Mouse (Mus musculus) embryonic facial prominence, embryonic 15.5 days (tissue): ENCODE measurements around the gene Dclre1c. TPM values are rescaled to one million over a fixed set of nuclear protein-coding genes. Genes with fewer than 3 reads are reported as not detected.
A peak's percentile ranks its signal among the peaks of the same experiment; 100 is the strongest.

Source experiments
- ATAC-seq: fragments of 200-750 bp; cut with Nextera tagmentation; 2 replicates; pipeline ENCODE4 v1.8.0; 2017; ENCODE audit warnings: low read depth, moderate TSS enrichment; ENCODE audit not compliant: insufficient number of reproducible peaks, low FRiP score, low TSS enrichment
- H3K27ac ChIP-seq: fragments of 300-500 bp; sonication (generic); replicated peaks from 2 replicates; pipeline ENCODE4 v1.5.1; 2015; ENCODE audit warnings: mild to moderate bottlenecking, inconsistent platforms
- H3K27me3 ChIP-seq: fragments of 300-500 bp; sonication (generic); 2 replicates; pipeline ENCODE4 v1.6.1; 2015; ENCODE audit warnings: inconsistent platforms
- H3K36me3 ChIP-seq: fragments of 300-500 bp; sonication (generic); 2 replicates; pipeline ENCODE4 v1.6.1; 2015; ENCODE audit warnings: mild to moderate bottlenecking, inconsistent platforms
- H3K4me1 ChIP-seq: fragments of 300-500 bp; sonication (generic); 2 replicates; pipeline ENCODE4 v1.6.1; 2015; ENCODE audit warnings: inconsistent platforms
- H3K4me2 ChIP-seq: fragments of 300-500 bp; sonication (generic); replicated peaks from 2 replicates; pipeline ENCODE4 v1.6.1; 2015; ENCODE audit warnings: mild to moderate bottlenecking, inconsistent platforms
- H3K4me3 ChIP-seq: fragments of 300-500 bp; sonication (generic); replicated peaks from 2 replicates; pipeline ENCODE4 v1.5.1; 2015; ENCODE audit warnings: mild to moderate bottlenecking, inconsistent platforms
- H3K9ac ChIP-seq: fragments of 300-500 bp; sonication (generic); 2 replicates; pipeline ENCODE4 v1.6.1; 2015; ENCODE audit warnings: inconsistent platforms
- H3K9me3 ChIP-seq: fragments of 300-500 bp; sonication (generic); replicated peaks from 2 replicates; pipeline ENCODE4 v1.6.1; 2016; ENCODE audit warnings: inconsistent platforms
- WGBS: fragments of 180-500 bp; shearing (Covaris S2); methylation state at CpG from one replicate; pipeline ENCODE4 v1.1.7; 2015; 5-methylcytosine and 5-hydroxymethylcytosine counted together
- polyA plus RNA-seq: library from polyadenylated mRNA; unstranded; fragments of >200 nt; fragmentation: Nextera tagmentation; extraction: Ambion mirVana; gene quantifications from 2 replicates; pipeline ENCODE4 v1.2.1, GENCODE M21; 2015

Gene Dclre1c
- polyA plus RNA-seq, 1 experiment from 2014 or later: 9.4 TPM

GRCm38 (mm10) chr2:3475746-3476251 is 51.9 kb downstream of the Dclre1c start:
- Histone ChIP-seq H3K4me1 (peaks cover 15% of the 10 kb centered on the region), H3K27ac (no peak overlapping the region), H3K4me3 (no peak overlapping the region), H3K9me3 (no peaks in the 10 kb centered on the region), H3K27me3 (no peaks in the 10 kb centered on the region), H3K9ac (no peak overlapping the region), H3K36me3 (no peaks in the 10 kb centered on the region), H3K4me2 (peak overlapping the region; percentile 63)
- ATAC-seq: no peak
- 57% methylated on average over 3 of the region's 3 CpGs for WGBS

GRCm38 (mm10) chr2:3480239-3480638 is 56.3 kb downstream of the Dclre1c start:
- H3K4me1 ChIP-seq: peaks cover 5% of the 10 kb centered on the region; the same call in 1 of the 2 replicates
- 79% methylated on average over 3 of the region's 3 CpGs for WGBS
- no peak overlapping the region for H3K9ac ChIP-seq
- H3K4me3 ChIP-seq: no peak overlapping the region
- H3K36me3 ChIP-seq: no peaks in the 10 kb centered on the region
- no peak for ATAC-seq
- no peak overlapping the region for H3K4me2 ChIP-seq
- no peaks in the 10 kb centered on the region for H3K9me3 ChIP-seq
- no peak overlapping the region for H3K27ac ChIP-seq
- no peaks in the 10 kb centered on the region for H3K27me3 ChIP-seq

GRCm38 (mm10) chr2:3489816-3490215 is 65.9 kb downstream of the Dclre1c start:
- Histone ChIP-seq H3K9ac (no peak overlapping the region), H3K4me2 (no peak overlapping the region), H3K27ac (no peak overlapping the region), H3K9me3 (no peaks in the 10 kb centered on the region), H3K27me3 (no peaks in the 10 kb centered on the region), H3K4me1 (no peaks in the 10 kb centered on the region), H3K4me3 (no peak overlapping the region), H3K36me3 (peaks cover 47% of the 10 kb centered on the region)
- no peak for ATAC-seq
- 75% methylated on average over 3 of the region's 3 CpGs for WGBS

- Histone ChIP-seq H3K36me3 (peaks cover 73% of the 10 kb centered on the region), H3K27ac (no peak overlapping the region), H3K27me3 (no peaks in the 10 kb centered on the region), H3K4me2 (no peak overlapping the region), H3K4me3 (no peak overlapping the region), H3K9ac (no peak overlapping the region), H3K9me3 (no peaks in the 10 kb centered on the region), H3K4me1 (no peaks in the 10 kb centered on the region)
- WGBS: 88% methylated on average over 3 of the region's 3 CpGs
- no peak for ATAC-seq
Observed at GRCm38 (mm10) chr2:3493833-3494409, 70.0 kb downstream of the Dclre1c start.

GRCm38 (mm10) chr2:3499543-3499942 is 75.6 kb downstream of the Dclre1c start:
- H3K36me3 ChIP-seq: peaks cover 55% of the 10 kb centered on the region
- no peak for ATAC-seq
- H3K27me3 ChIP-seq: no peaks in the 10 kb centered on the region
- H3K4me1 ChIP-seq: no peaks in the 10 kb centered on the region
- no peaks in the 10 kb centered on the region for H3K9me3 ChIP-seq
- H3K4me2 ChIP-seq: no peak overlapping the region
- no peak overlapping the region for H3K9ac ChIP-seq
- 90% methylated on average over 6 of the region's 6 CpGs for WGBS
- no peak overlapping the region for H3K4me3 ChIP-seq
- no peak overlapping the region for H3K27ac ChIP-seq

GRCm38 (mm10) chr2:3500886-3501285 is 77.0 kb downstream of the Dclre1c start:
- Histone ChIP-seq H3K27ac (no peak overlapping the region), H3K4me2 (no peak overlapping the region), H3K27me3 (no peaks in the 10 kb centered on the region), H3K4me1 (no peaks in the 10 kb centered on the region), H3K9ac (no peak overlapping the region), H3K4me3 (no peak overlapping the region), H3K9me3 (no peaks in the 10 kb centered on the region), H3K36me3 (peaks cover 56% of the 10 kb centered on the region)
- ATAC-seq: no peak
- WGBS: 97% methylated on average over 5 of the region's 5 CpGs

GRCm38 (mm10) chr2:3512076-3512475 is 88.1 kb downstream of the Dclre1c start:
- Histone ChIP-seq H3K4me2 (peak overlapping the region; percentile 82), H3K36me3 (peaks cover 25% of the 10 kb centered on the region), H3K9me3 (no peaks in the 10 kb centered on the region), H3K4me3 (peak overlapping the region; percentile 84), H3K27me3 (no peaks in the 10 kb centered on the region), H3K27ac (peak overlapping the region; percentile 89), H3K9ac (peak overlapping the region; percentile 82), H3K4me1 (peaks cover 17% of the 10 kb centered on the region)
- WGBS: under 1% methylated on average over 15 of the region's 15 CpGs
- no peak for ATAC-seq

- Histone ChIP-seq H3K27me3 (no peaks in the 10 kb centered on the region), H3K9me3 (no peaks in the 10 kb centered on the region), H3K4me2 (peak within 1 kb of the TSS; percentile 82), H3K27ac (peak within 1 kb of the TSS; percentile 89), H3K4me1 (peaks cover 17% of the 10 kb centered on the region), H3K9ac (peak within 1 kb of the TSS; percentile 82), H3K36me3 (peaks cover 22% of the 10 kb centered on the region), H3K4me3 (peak within 1 kb of the TSS; percentile 84)
- ATAC-seq: peak; percentile 100
- WGBS: under 1% methylated on average over 60 of the region's 60 CpGs
Observed at GRCm38 (mm10) chr2:3512552-3513454, 88.9 kb downstream of the Dclre1c start, which contains the start of the genes Gm45902, Hspa14 and Cdnf. Gene Gm45902 (minus strand): TSS chr2:3512790. Gene Hspa14 (minus strand): TSS chr2:3512814. Gene Cdnf (plus strand): TSS chr2:3513030.

Other genes starting within 250 kb of the Dclre1c start
- 35.7 and 38.6 TPM in 2 replicates for gene Nmt2, start 139.9 kb upstream of the Dclre1c start, polyA plus RNA-seq
- 19.5 and 22.1 TPM in 2 replicates for gene Rpp38, start 91.5 kb upstream of the Dclre1c start, polyA plus RNA-seq
- 3.5 and 3.8 TPM in 2 replicates for gene Acbd7, start 88.0 kb upstream of the Dclre1c start, polyA plus RNA-seq
- 0.15 TPM in 1 of 2 replicates, not detected in the other for gene Olah, start 26.9 kb upstream of the Dclre1c start, polyA plus RNA-seq
- gene Meig1, start 1.5 kb upstream of the Dclre1c start, polyA plus RNA-seq: 27.9 and 54.5 TPM in 2 replicates
- gene Suv39h2, start 50.9 kb downstream of the Dclre1c start, polyA plus RNA-seq: 11.4 and 12.1 TPM in 2 replicates
- 4.0 and 4.1 TPM in 2 replicates for gene Gm45902, start 88.7 kb downstream of the Dclre1c start, polyA plus RNA-seq
- 86.8 and 87.6 TPM in 2 replicates for gene Hspa14, start 88.7 kb downstream of the Dclre1c start, polyA plus RNA-seq
- 0.15 and 0.20 TPM in 2 replicates for gene Cdnf, start 88.9 kb downstream of the Dclre1c start, polyA plus RNA-seq
- 34.8 and 42.7 TPM in 2 replicates for gene Fam107b, start 146.4 kb downstream of the Dclre1c start, polyA plus RNA-seq